Mouse (Mus musculus) liver, postnatal 0 days (tissue): ENCODE results near the gene Cfap206.

ENCODE experiments used
- CTCF ChIP-seq: sonication (generic); IDR thresholded peaks from 2 replicates; pipeline ENCODE4 v1.5.1; 2016; ENCODE audit warnings: antibody characterized with exemption, low read depth
- EP300 ChIP-seq: IDR thresholded peaks from 2 replicates; pipeline ENCODE4 v1.6.1; 2016; ENCODE audit warnings: antibody characterized with exemption, low read depth, mild to moderate bottlenecking

- TF ChIP-seq CTCF (no peak), EP300 (no peak)
Measured at GRCm38 (mm10) chr4:34734461-34734860, 4.5 kb upstream of the Cfap206 start.
